Mouse (Mus musculus): Measurements from ENCODE around the gene Rsc1a1. TPM values are rescaled to one million over a fixed set of nuclear protein-coding genes. Genes with fewer than 3 reads are reported as not detected.
A peak's percentile ranks its signal among the peaks of the same experiment; 100 is the strongest.

Gene Rsc1a1
- polyA plus RNA-seq, 1 experiment: 5.9 TPM

DNA sequence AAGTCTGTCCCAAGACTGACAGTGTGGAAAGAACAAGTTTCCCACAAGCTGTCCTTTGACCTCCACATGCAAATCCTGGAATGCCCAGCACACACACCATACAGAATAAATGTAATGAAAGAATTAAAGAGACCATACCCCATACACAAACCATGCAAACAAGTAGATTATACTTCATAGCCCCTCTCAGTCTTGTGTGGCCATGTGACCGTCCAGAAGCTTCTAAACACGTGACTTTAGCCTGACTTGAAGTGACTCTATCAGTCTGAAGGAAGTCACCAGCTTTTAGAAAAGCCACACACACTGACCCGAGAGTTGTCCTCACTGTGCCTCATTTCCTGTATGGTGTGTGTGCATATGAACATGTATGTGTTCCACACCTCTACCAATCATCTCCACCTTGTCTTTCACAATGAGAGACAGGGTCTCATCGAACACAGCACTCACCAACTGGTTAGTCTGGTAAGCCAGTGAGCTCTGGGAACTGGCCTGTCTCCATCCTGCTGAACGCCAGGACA is 8.9 kb downstream of the Rsc1a1 start:
- peaks cover 17% of the 10 kb centered on the region for H3K36me3 ChIP-seq (replicated peaks; ENCODE audit: low read length)
- H3K9me3 ChIP-seq: no peaks in the 10 kb centered on the region
- peaks cover 18% of the 10 kb centered on the region for H3K27me3 ChIP-seq (replicated peaks)
- no peak overlapping the region for H3K4me3 ChIP-seq (replicated peaks)
- H3K4me1 ChIP-seq: peaks cover 24% of the 10 kb centered on the region
- TF ChIP-seq FLI1 (IDR thresholded peaks at IDR 0.05; ENCODE audit: low read length): no peak
- no peak for TF ChIP-seq GATA1 (IDR thresholded peaks at IDR 0.05; ENCODE audit: borderline replicate concordance, low read length)

DNA sequence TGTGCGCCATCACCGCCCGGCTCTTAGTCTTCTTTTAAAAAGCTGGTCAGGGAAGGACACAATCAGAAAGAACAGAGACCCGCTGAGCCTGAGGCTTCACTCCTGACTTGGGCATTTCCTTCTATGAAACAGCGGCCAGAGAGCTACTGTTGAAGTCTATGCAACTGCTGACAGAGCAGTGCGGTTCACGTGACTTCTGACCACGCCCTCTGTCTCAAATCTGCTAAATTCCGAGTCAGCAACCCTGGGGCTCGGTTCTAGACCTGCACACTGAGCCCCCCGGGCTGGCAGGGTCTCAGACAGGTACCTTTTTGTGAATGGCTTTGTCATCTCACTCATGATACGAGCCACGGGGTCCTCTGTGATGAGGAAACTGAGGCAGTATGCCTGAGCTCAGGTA is 13.1 kb downstream of the Rsc1a1 start:
- no peaks in the 10 kb centered on the region for H3K36me3 ChIP-seq (replicated peaks; ENCODE audit: low read length)
- H3K4me3 ChIP-seq (replicated peaks): no peak overlapping the region
- H3K9me3 ChIP-seq: no peaks in the 10 kb centered on the region
- H3K27me3 ChIP-seq (replicated peaks): peaks cover 27% of the 10 kb centered on the region
- TF ChIP-seq GATA1 (IDR thresholded peaks at IDR 0.05; ENCODE audit: borderline replicate concordance, low read length): no peak
- no peak for TF ChIP-seq FLI1 (IDR thresholded peaks at IDR 0.05; ENCODE audit: low read length)
- H3K4me1 ChIP-seq: peaks cover 24% of the 10 kb centered on the region

GRCm38 (mm10) chr4:141671389-141671788 is 14.0 kb downstream of the Rsc1a1 start:
- peaks cover 31% of the 10 kb centered on the region for H3K27me3 ChIP-seq (replicated peaks)

DNA sequence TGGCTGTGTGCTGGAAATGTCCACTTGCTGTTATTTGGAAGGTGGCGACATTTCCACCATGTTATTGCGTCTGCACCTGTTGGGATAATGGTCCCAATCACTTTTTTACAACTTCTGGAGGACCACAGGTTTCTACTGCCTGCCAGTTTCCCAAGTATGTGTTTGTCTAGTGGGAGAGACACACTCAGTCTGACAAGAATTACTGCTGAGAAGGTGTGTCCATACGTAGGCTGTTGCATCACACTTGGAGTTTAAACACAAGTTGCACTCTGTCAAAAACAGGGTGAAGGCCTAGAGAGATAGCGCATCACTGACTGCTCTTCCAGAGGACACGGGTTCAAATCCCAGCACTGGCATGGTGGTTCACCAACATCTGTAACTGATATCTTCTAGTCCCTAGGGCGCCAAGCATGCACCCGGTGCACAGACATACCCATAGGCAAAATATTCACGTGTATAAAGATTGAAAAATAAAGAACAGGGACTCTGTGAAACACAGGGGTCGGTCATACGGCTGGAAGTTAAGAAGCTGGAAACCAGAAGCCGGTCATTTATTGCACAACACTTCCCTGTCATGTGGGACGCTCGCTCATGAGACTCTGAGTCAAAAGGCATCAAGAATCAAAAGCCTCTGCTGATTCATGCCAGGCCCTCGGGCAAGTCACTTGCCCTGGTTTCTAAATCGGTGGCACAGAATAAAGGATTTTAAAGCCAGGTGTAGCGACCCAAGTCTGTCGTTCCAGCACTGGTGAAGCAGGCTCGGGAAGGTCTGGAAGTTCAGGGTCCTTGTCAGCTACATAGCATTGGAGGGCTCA is 15.3 kb downstream of the Rsc1a1 start:
- H3K4me3 ChIP-seq (replicated peaks): no peak overlapping the region
- no peak for TF ChIP-seq GATA1 (IDR thresholded peaks at IDR 0.05; ENCODE audit: borderline replicate concordance, low read length)
- TF ChIP-seq FLI1 (IDR thresholded peaks at IDR 0.05; ENCODE audit: low read length): no peak
- peaks cover 33% of the 10 kb centered on the region for H3K27me3 ChIP-seq (replicated peaks)
- no peaks in the 10 kb centered on the region for H3K9me3 ChIP-seq
- H3K4me1 ChIP-seq: peaks cover 10% of the 10 kb centered on the region; the same call in 1 of the 2 replicates
- H3K36me3 ChIP-seq (replicated peaks; ENCODE audit: low read length): no peaks in the 10 kb centered on the region

More at GRCm38 (mm10) chr4:141671389-141671788, 14.0 kb downstream of the Rsc1a1 start:
- TF ChIP-seq GATA1 (IDR thresholded peaks at IDR 0.05; ENCODE audit: borderline replicate concordance, low read length) (no peak), FLI1 (IDR thresholded peaks at IDR 0.05; ENCODE audit: low read length) (no peak)
- H3K36me3 ChIP-seq (replicated peaks; ENCODE audit: low read length): no peaks in the 10 kb centered on the region
- no peak overlapping the region for H3K4me3 ChIP-seq (replicated peaks)
- H3K9me3 ChIP-seq: no peaks in the 10 kb centered on the region
- peaks cover 15% of the 10 kb centered on the region for H3K4me1 ChIP-seq

DNA sequence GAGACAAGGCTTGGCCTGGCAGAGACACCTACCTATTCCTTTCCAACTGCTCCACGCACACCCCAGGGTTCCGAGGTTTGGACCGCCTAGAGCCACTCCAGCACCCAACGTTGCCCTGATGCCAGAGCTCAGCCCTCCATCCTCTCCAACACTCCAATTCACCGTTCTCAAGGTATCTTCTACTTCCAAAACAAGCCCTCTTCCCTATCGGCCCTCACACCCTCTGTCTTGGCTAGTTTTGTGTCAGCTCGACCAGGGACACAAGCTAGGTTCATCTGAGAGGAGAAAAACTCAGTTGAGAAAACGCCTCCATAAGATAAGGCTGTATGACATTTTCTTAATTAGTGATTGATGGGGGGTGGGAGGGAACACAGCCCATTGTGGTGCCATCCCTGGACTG is 20.6 kb downstream of the Rsc1a1 start, which contains the start of gene Plekhm2:
TSS of gene Plekhm2 (minus strand) at position 101 of the 400 bp plus-strand sequence.
- TF ChIP-seq FLI1 (IDR thresholded peaks at IDR 0.05; ENCODE audit: low read length) (no peak), GATA1 (IDR thresholded peaks at IDR 0.05; ENCODE audit: borderline replicate concordance, low read length) (no peak)
- H3K27me3 ChIP-seq (replicated peaks): peaks cover 10% of the 10 kb centered on the region
- no peaks in the 10 kb centered on the region for H3K9me3 ChIP-seq
- H3K4me1 ChIP-seq: peaks cover 27% of the 10 kb centered on the region
- H3K4me3 ChIP-seq (replicated peaks): peak within 1 kb of the TSS; percentile 97
- H3K36me3 ChIP-seq (replicated peaks; ENCODE audit: low read length): peaks cover 18% of the 10 kb centered on the region

GRCm38 (mm10) chr4:141664011-141664745 is 21.2 kb downstream of the Rsc1a1 start:
- no peaks in the 10 kb centered on the region for H3K9me3 ChIP-seq
- no peak for TF ChIP-seq GATA1 (IDR thresholded peaks at IDR 0.05; ENCODE audit: borderline replicate concordance, low read length)
- no peak for TF ChIP-seq FLI1 (IDR thresholded peaks at IDR 0.05; ENCODE audit: low read length)
- H3K4me1 ChIP-seq: peaks cover 32% of the 10 kb centered on the region
- H3K4me3 ChIP-seq (replicated peaks): peak overlapping the region; percentile 97
- peaks cover 8% of the 10 kb centered on the region for H3K27me3 ChIP-seq (replicated peaks)
- peaks cover 22% of the 10 kb centered on the region for H3K36me3 ChIP-seq (replicated peaks; ENCODE audit: low read length)

- Histone ChIP-seq H3K27me3 (replicated peaks) (peaks cover 8% of the 10 kb centered on the region), H3K4me1 (peaks cover 40% of the 10 kb centered on the region), H3K4me3 (replicated peaks) (peak overlapping the region; percentile 97), H3K9me3 (no peaks in the 10 kb centered on the region), H3K36me3 (replicated peaks; ENCODE audit: low read length) (peaks cover 31% of the 10 kb centered on the region)
- TF ChIP-seq FLI1 (IDR thresholded peaks at IDR 0.05; ENCODE audit: low read length) (no peak), GATA1 (IDR thresholded peaks at IDR 0.05; ENCODE audit: borderline replicate concordance, low read length) (no peak)
Observed at GRCm38 (mm10) chr4:141663122-141663931, 22.1 kb downstream of the Rsc1a1 start.

DNA sequence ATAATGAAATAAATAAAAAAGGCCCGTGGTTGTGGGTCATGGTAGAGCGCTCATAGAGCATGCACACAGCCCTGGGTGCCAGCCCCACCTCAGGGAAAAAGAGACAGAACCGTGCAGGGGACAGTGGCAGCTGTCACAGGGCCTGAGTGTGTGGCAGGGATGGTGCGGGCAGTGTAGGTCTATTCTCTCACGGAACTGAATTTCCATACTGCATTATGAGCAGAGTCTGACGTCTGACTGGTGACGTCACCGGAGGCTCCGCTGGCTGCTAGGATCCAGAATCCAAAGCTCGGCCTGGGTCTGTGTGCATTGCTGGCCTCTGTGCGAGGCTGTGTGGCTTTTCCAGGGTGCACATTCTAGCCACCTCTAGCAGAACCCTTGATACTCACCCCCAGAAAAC is 24.5 kb downstream of the Rsc1a1 start:
- H3K4me1 ChIP-seq: peaks cover 52% of the 10 kb centered on the region
- H3K4me3 ChIP-seq (replicated peaks): no peak overlapping the region
- H3K27me3 ChIP-seq (replicated peaks): peaks cover under 1% of the 10 kb centered on the region
- peaks cover 47% of the 10 kb centered on the region for H3K36me3 ChIP-seq (replicated peaks; ENCODE audit: low read length)
- H3K9me3 ChIP-seq: no peaks in the 10 kb centered on the region
- TF ChIP-seq FLI1 (IDR thresholded peaks at IDR 0.05; ENCODE audit: low read length) (no peak), GATA1 (IDR thresholded peaks at IDR 0.05; ENCODE audit: borderline replicate concordance, low read length) (no peak)

DNA sequence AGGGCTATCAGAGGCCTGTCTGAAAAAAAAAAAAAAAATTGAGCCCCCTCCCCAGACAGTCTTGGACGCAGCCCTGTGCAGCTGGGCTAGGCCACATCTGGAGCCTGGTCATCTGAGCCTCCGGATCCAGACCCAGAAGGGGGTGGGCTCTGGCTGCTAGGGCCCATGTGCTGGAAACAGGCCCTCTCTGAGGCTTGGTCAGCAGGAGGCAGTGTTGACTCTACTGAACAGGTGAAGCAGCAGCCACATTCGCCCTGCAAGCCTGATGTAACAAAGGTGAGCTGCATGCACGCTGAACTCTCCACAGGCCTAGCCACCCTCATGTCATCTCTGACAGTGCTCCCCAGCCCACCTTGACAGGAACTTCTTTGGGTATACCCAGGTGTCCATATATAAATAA is 25.7 kb downstream of the Rsc1a1 start:
- Histone ChIP-seq H3K9me3 (no peaks in the 10 kb centered on the region), H3K4me1 (peaks cover 47% of the 10 kb centered on the region), H3K36me3 (replicated peaks; ENCODE audit: low read length) (peaks cover 47% of the 10 kb centered on the region), H3K27me3 (replicated peaks) (no peaks in the 10 kb centered on the region), H3K4me3 (replicated peaks) (peak overlapping the region; percentile 53)
- TF ChIP-seq FLI1 (IDR thresholded peaks at IDR 0.05; ENCODE audit: low read length) (no peak), GATA1 (IDR thresholded peaks at IDR 0.05; ENCODE audit: borderline replicate concordance, low read length) (no peak)
